In genomic region chr4:119129096-119129495, GRCm38 (mm10) we compare ENCODE assay signal across 22 mouse cellular contexts. TPM values are rescaled to one million over a fixed set of nuclear protein-coding genes. Genes with fewer than 3 reads are reported as not detected.
DNase-seq lines count a peak whose midpoint lies in the region; TF ChIP-seq lines count a peak whose summit lies in the region.
"Had no signal": no experiment of that assay in that cellular context is flagged by ENCODE, and none has a peak within 500 bp of the region (broad histone marks: within the 10 kb centered on the region; RNA-seq: fewer than 3 reads in every experiment).

No protein-coding gene starts in this region.

- TF ChIP-seq POLR2A in testis, adult 2 months (IDR thresholded peaks at IDR 0.05; ENCODE audit: control insufficient read depth, low read depth, low read length): no peak

- peak; percentile 93 for DNase-seq in heart, adult 11 months
- DNase-seq in heart, embryonic 10.5 days (ENCODE audit: low spot score): no peak
- DNase-seq in layer of hippocampus, adult 2 months (ENCODE audit: low spot score in 2 of 2): no peak
- DNase-seq in layer of hippocampus, postnatal 10 days (ENCODE audit: low spot score in 2 of 2): no peak
- DNase-seq in testis, postnatal 10 days (ENCODE audit: low spot score): no peak
- no peak for DNase-seq in left cerebral cortex, adult 18-20 months (ENCODE audit: low spot score in 2 of 2)
- DNase-seq: adrenal gland, adult 2 months; adrenal gland, postnatal 25 days; cerebellum, adult 8-10 months; cerebellum, postnatal 14 days; embryo, embryonic 11 days; gastrocnemius, adult 2 months; gastrocnemius, postnatal 25 days; heart, postnatal 14 days had no signal

- no peak overlapping the region for H3K27ac ChIP-seq in heart, embryonic 10.5 days
- H3K27ac ChIP-seq in layer of hippocampus, adult 2 months: peak overlapping the region; percentile 48; the same call in 1 of the 2 replicates
- peak overlapping the region; percentile 9; the same call in 1 of the 2 replicates for H3K27ac ChIP-seq in testis, adult 2 months (ENCODE audit: control insufficient read depth, insufficient read depth, low read depth, low read length)
- H3K27ac ChIP-seq: embryonic facial prominence, embryonic 15.5 days; forebrain, embryonic 10.5 days; gastrocnemius, adult 2 months; hindbrain, embryonic 10.5 days; hindbrain, embryonic 14.5 days; intestine, embryonic 15.5 days had no signal

- no peak for TF ChIP-seq CTCF in layer of hippocampus, adult 2 months (conservative IDR thresholded peaks at IDR 0.05)
- TF ChIP-seq CTCF in testis, adult 2 months (IDR thresholded peaks at IDR 0.05; ENCODE audit: control insufficient read depth, insufficient read depth, insufficient replicate concordance, low read depth, low read length): no peak

- no peaks in the 10 kb centered on the region for H3K9me3 ChIP-seq in heart, embryonic 10.5 days
- H3K9me3 ChIP-seq: embryonic facial prominence, embryonic 15.5 days; forebrain, embryonic 10.5 days; heart, embryonic 12.5 days; hindbrain, embryonic 10.5 days; intestine, embryonic 15.5 days had no signal

- no peak overlapping the region for H3K4me3 ChIP-seq in heart, embryonic 10.5 days
- H3K4me3 ChIP-seq in layer of hippocampus, adult 2 months: no peak overlapping the region
- no peak overlapping the region for H3K4me3 ChIP-seq in testis, adult 2 months (ENCODE audit: control insufficient read depth, low read depth, low read length)
- H3K4me3 ChIP-seq: embryonic facial prominence, embryonic 15.5 days; forebrain, embryonic 10.5 days; gastrocnemius, adult 2 months; heart, embryonic 12.5 days; hindbrain, embryonic 10.5 days; intestine, embryonic 15.5 days had no signal

- 91% methylated on average over 1 of the region's 1 CpGs for WGBS in heart, embryonic 10.5 days

- H3K4me1 ChIP-seq in heart, embryonic 10.5 days: peaks cover 50% of the 10 kb centered on the region
- peaks cover 5% of the 10 kb centered on the region for H3K4me1 ChIP-seq in testis, adult 2 months (ENCODE audit: control insufficient read depth, insufficient read depth, low read length)

- peaks cover 99% of the 10 kb centered on the region for H3K36me3 ChIP-seq in heart, embryonic 10.5 days
- H3K36me3 ChIP-seq in testis, adult 2 months (ENCODE audit: control insufficient read depth, insufficient read depth, low read length): no peaks in the 10 kb centered on the region

- no peaks in the 10 kb centered on the region for H3K27me3 ChIP-seq in heart, embryonic 10.5 days (ENCODE audit: insufficient read depth, poor library complexity, severe bottlenecking)
- H3K27me3 ChIP-seq in testis, adult 2 months (ENCODE audit: control insufficient read depth, insufficient read depth, low read length): no peaks in the 10 kb centered on the region
- H3K27me3 ChIP-seq: embryonic facial prominence, embryonic 15.5 days; heart, embryonic 12.5 days; intestine, embryonic 15.5 days; Patski had no signal

RNA-seq across cellular contexts. Expression of gene Slc2a1, which starts 20.6 kb away (rescaled TPM):
- 549 and 607 TPM in 2 replicates for polyA plus RNA-seq in heart, embryonic 10.5 days (2016; fragmentation: Nextera tagmentation; extraction: Ambion mirVana)
- total RNA-seq in layer of hippocampus, adult 2 months (2021): 10 to 100 TPM; 94.5 to 96.4 TPM
- 10 to 100 TPM; 53.4 to 60.4 TPM for total RNA-seq in layer of hippocampus, postnatal 10 days (2021)
- 6.9 and 7.1 TPM in 2 replicates for polyA plus RNA-seq in testis, adult 2 months (2012; rRNA removed)
- total RNA-seq in left cerebral cortex, adult 18-20 months (2021): 10 to 100 TPM; 75.2 to 91.1 TPM

RNA-seq across cellular contexts. Expression of gene Zfp691, which starts 44.9 kb away (rescaled TPM):
- polyA plus RNA-seq in heart, embryonic 10.5 days (2016; fragmentation: Nextera tagmentation; extraction: Ambion mirVana): 8.1 and 10.0 TPM in 2 replicates
- total RNA-seq in layer of hippocampus, adult 2 months (2021): 1 to 10 TPM; 6.1 to 6.5 TPM
- 1 to 10 TPM; 6.2 to 7.7 TPM for total RNA-seq in layer of hippocampus, postnatal 10 days (2021)
- polyA plus RNA-seq in testis, adult 2 months (2012; rRNA removed): 25.9 and 28.6 TPM in 2 replicates
- total RNA-seq in left cerebral cortex, adult 18-20 months (2021): 1 to 10 TPM; 6.2 to 7.5 TPM
